Mouse (Mus musculus) stomach, postnatal 0 days (tissue): Measurements from ENCODE around the gene Ninl.

Experiments used
- CTCF ChIP-seq: IDR thresholded peaks from 2 replicates; pipeline ENCODE4 v1.5.1; 2016; ENCODE audit warnings: antibody characterized with exemption, low read depth, mild to moderate bottlenecking, moderate library complexity
- EP300 ChIP-seq: optimal IDR thresholded peaks from 2 replicates; pipeline ENCODE3; 2016; ENCODE audit warnings: antibody characterized with exemption

DNA sequence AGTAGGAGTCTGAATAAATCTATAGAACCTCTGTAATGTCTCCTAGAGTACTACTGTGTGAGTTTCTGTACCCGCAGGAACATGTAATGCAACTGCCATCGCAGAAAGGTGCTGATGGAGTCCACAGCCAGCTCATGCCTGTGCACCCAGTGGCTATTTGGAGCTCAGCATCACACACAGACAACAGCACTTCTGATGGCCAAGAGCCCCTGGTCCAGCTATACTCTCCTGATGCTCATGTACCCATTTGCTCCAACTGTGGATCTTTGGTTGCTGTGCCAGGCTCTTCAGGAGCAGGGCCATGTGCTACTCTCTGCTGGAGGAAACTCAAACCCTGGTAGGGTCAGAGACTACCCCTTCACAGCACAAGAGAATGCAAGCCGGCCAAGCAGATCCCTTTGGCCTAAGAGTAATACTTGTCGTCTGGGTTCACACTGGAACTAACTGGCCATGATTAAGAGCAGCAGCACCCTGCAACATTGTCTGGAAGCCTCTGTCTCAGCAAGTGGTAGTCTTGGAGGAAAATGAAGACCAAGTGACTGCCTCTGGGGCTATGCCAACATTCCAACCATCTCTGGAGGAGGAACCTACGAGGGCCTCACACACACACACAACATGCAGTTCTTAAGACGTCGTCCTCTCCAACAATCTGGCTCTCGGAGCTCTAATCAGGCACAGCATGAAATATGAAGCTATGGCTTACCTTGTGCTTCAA is 65.6 kb downstream of the Ninl start:
- TF ChIP-seq CTCF, result no peak
- no peak for TF ChIP-seq EP300
